Mouse (Mus musculus): ENCODE measurements around the gene Nfib. TPM values are rescaled to one million over a fixed set of nuclear protein-coding genes. Genes with fewer than 3 reads are reported as not detected.

The Nfib gene
- 51.2 and 60.1 TPM in 2 replicates for polyA plus RNA-seq (2015; fragmentation: Nextera tagmentation; extraction: Ambion mirVana)

- Histone ChIP-seq H3K4me1 (ENCODE audit: control insufficient read depth, insufficient read depth, low read length) (peaks cover under 1% of the 10 kb centered on the region; the same call in 1 of the 2 replicates), H3K27me3 (ENCODE audit: control insufficient read depth, insufficient read depth, low read length) (no peaks in the 10 kb centered on the region), H3K36me3 (ENCODE audit: control insufficient read depth, insufficient read depth, low read length) (no peaks in the 10 kb centered on the region), H3K27ac (ENCODE audit: low read length) (no peak within 1 kb of the TSS), H3K4me2 (ENCODE audit: low read depth, low read length) (no peak within 1 kb of the TSS), H3K4me3 (replicated peaks; ENCODE audit: low read length) (no peak within 1 kb of the TSS), H3K9ac (ENCODE audit: low read length) (no peak within 1 kb of the TSS), H3K9me3 (replicated peaks; ENCODE audit: control insufficient read depth, low read length) (no peaks in the 10 kb centered on the region)
- WGBS: 66% methylated on average over 23 of the region's 23 CpGs
- ATAC-seq (ENCODE audit: insufficient read depth, low FRiP score): no peak
Measured at GRCm38 (mm10) chr4:82704841-82705794, at the start of gene Nfib. Gene Nfib, minus strand, starts transcription at chr4:82705750.

GRCm38 (mm10) chr4:82735764-82736163 lies 30.2 kb upstream of the Nfib start:
- Histone ChIP-seq H3K36me3 (ENCODE audit: control insufficient read depth, insufficient read depth, low read length) (no peaks in the 10 kb centered on the region), H3K4me1 (ENCODE audit: control insufficient read depth, insufficient read depth, low read length) (no peaks in the 10 kb centered on the region), H3K27me3 (ENCODE audit: control insufficient read depth, insufficient read depth, low read length) (no peaks in the 10 kb centered on the region), H3K4me2 (ENCODE audit: low read depth, low read length) (no peak overlapping the region), H3K4me3 (replicated peaks; ENCODE audit: low read length) (no peak overlapping the region), H3K9ac (ENCODE audit: low read length) (no peak overlapping the region), H3K27ac (ENCODE audit: low read length) (no peak overlapping the region), H3K9me3 (replicated peaks; ENCODE audit: control insufficient read depth, low read length) (no peaks in the 10 kb centered on the region)
- 49% methylated on average over 5 of the region's 5 CpGs for WGBS
- ATAC-seq (ENCODE audit: insufficient read depth, low FRiP score): no peak

GRCm38 (mm10) chr4:82734765-82735481 lies 29.4 kb upstream of the Nfib start:
- H3K9me3 ChIP-seq (replicated peaks; ENCODE audit: control insufficient read depth, low read length): no peaks in the 10 kb centered on the region
- no peak overlapping the region for H3K4me2 ChIP-seq (ENCODE audit: low read depth, low read length)
- no peaks in the 10 kb centered on the region for H3K36me3 ChIP-seq (ENCODE audit: control insufficient read depth, insufficient read depth, low read length)
- no peaks in the 10 kb centered on the region for H3K4me1 ChIP-seq (ENCODE audit: control insufficient read depth, insufficient read depth, low read length)
- no peak for ATAC-seq (ENCODE audit: insufficient read depth, low FRiP score)
- H3K4me3 ChIP-seq (replicated peaks; ENCODE audit: low read length): no peak overlapping the region
- WGBS: 79% methylated on average over 22 of the region's 22 CpGs
- no peak overlapping the region for H3K27ac ChIP-seq (ENCODE audit: low read length)
- no peak overlapping the region for H3K9ac ChIP-seq (ENCODE audit: low read length)
- H3K27me3 ChIP-seq (ENCODE audit: control insufficient read depth, insufficient read depth, low read length): no peaks in the 10 kb centered on the region

- Histone ChIP-seq H3K27ac (ENCODE audit: low read length) (no peak overlapping the region), H3K4me3 (replicated peaks; ENCODE audit: low read length) (no peak overlapping the region), H3K4me1 (ENCODE audit: control insufficient read depth, insufficient read depth, low read length) (no peaks in the 10 kb centered on the region), H3K9me3 (replicated peaks; ENCODE audit: control insufficient read depth, low read length) (no peaks in the 10 kb centered on the region), H3K9ac (ENCODE audit: low read length) (no peak overlapping the region), H3K36me3 (ENCODE audit: control insufficient read depth, insufficient read depth, low read length) (no peaks in the 10 kb centered on the region), H3K4me2 (ENCODE audit: low read depth, low read length) (no peak overlapping the region), H3K27me3 (ENCODE audit: control insufficient read depth, insufficient read depth, low read length) (no peaks in the 10 kb centered on the region)
- WGBS: 58% methylated on average over 5 of the region's 5 CpGs
- ATAC-seq (ENCODE audit: insufficient read depth, low FRiP score): no peak
Measured at GRCm38 (mm10) chr4:82734348-82734747, 28.8 kb upstream of the Nfib start.

- Histone ChIP-seq H3K27ac (ENCODE audit: low read length) (no peak overlapping the region), H3K27me3 (ENCODE audit: control insufficient read depth, insufficient read depth, low read length) (no peaks in the 10 kb centered on the region), H3K4me3 (replicated peaks; ENCODE audit: low read length) (no peak overlapping the region), H3K9me3 (replicated peaks; ENCODE audit: control insufficient read depth, low read length) (no peaks in the 10 kb centered on the region), H3K9ac (ENCODE audit: low read length) (no peak overlapping the region), H3K4me2 (ENCODE audit: low read depth, low read length) (no peak overlapping the region), H3K36me3 (ENCODE audit: control insufficient read depth, insufficient read depth, low read length) (no peaks in the 10 kb centered on the region), H3K4me1 (ENCODE audit: control insufficient read depth, insufficient read depth, low read length) (no peaks in the 10 kb centered on the region)
- ATAC-seq (ENCODE audit: insufficient read depth, low FRiP score): no peak
- WGBS: 84% methylated on average over 3 of the region's 3 CpGs
Measured at GRCm38 (mm10) chr4:82733636-82734035, 28.1 kb upstream of the Nfib start.

- no peak overlapping the region for H3K4me3 ChIP-seq (replicated peaks; ENCODE audit: low read length)
- H3K27ac ChIP-seq (ENCODE audit: low read length): no peak overlapping the region
- no peaks in the 10 kb centered on the region for H3K4me1 ChIP-seq (ENCODE audit: control insufficient read depth, insufficient read depth, low read length)
- WGBS: 78% methylated on average over 5 of the region's 5 CpGs
- no peaks in the 10 kb centered on the region for H3K9me3 ChIP-seq (replicated peaks; ENCODE audit: control insufficient read depth, low read length)
- no peak for ATAC-seq (ENCODE audit: insufficient read depth, low FRiP score)
- no peaks in the 10 kb centered on the region for H3K27me3 ChIP-seq (ENCODE audit: control insufficient read depth, insufficient read depth, low read length)
- no peaks in the 10 kb centered on the region for H3K36me3 ChIP-seq (ENCODE audit: control insufficient read depth, insufficient read depth, low read length)
- no peak overlapping the region for H3K4me2 ChIP-seq (ENCODE audit: low read depth, low read length)
- no peak overlapping the region for H3K9ac ChIP-seq (ENCODE audit: low read length)
Measured at GRCm38 (mm10) chr4:82730248-82730887, 24.8 kb upstream of the Nfib start.

- H3K9me3 ChIP-seq (replicated peaks; ENCODE audit: control insufficient read depth, low read length): 0 out of 2 replicates have a peak, but pooled peaks cover 3% of the 10 kb centered on the region
- WGBS: 60% methylated on average over 10 of the region's 10 CpGs
- H3K4me3 ChIP-seq (replicated peaks; ENCODE audit: low read length): no peak overlapping the region
- no peak for ATAC-seq (ENCODE audit: insufficient read depth, low FRiP score)
- no peak overlapping the region for H3K27ac ChIP-seq (ENCODE audit: low read length)
- H3K36me3 ChIP-seq (ENCODE audit: control insufficient read depth, insufficient read depth, low read length): no peaks in the 10 kb centered on the region
- H3K4me1 ChIP-seq (ENCODE audit: control insufficient read depth, insufficient read depth, low read length): 0 out of 2 replicates have a peak, but pooled peaks cover 3% of the 10 kb centered on the region
- H3K4me2 ChIP-seq (ENCODE audit: low read depth, low read length): no peak overlapping the region
- no peaks in the 10 kb centered on the region for H3K27me3 ChIP-seq (ENCODE audit: control insufficient read depth, insufficient read depth, low read length)
- no peak overlapping the region for H3K9ac ChIP-seq (ENCODE audit: low read length)
Measured at GRCm38 (mm10) chr4:82724058-82724457, 18.5 kb upstream of the Nfib start.

GRCm38 (mm10) chr4:82723048-82723447 lies 17.5 kb upstream of the Nfib start:
- H3K9me3 ChIP-seq (replicated peaks; ENCODE audit: control insufficient read depth, low read length): 0 out of 2 replicates have a peak, but pooled peaks cover 3% of the 10 kb centered on the region
- no peak overlapping the region for H3K27ac ChIP-seq (ENCODE audit: low read length)
- H3K36me3 ChIP-seq (ENCODE audit: control insufficient read depth, insufficient read depth, low read length): no peaks in the 10 kb centered on the region
- ATAC-seq (ENCODE audit: insufficient read depth, low FRiP score): no peak
- 84% methylated on average over 8 of the region's 8 CpGs for WGBS
- no peak overlapping the region for H3K4me3 ChIP-seq (replicated peaks; ENCODE audit: low read length)
- H3K4me2 ChIP-seq (ENCODE audit: low read depth, low read length): no peak overlapping the region
- no peaks in the 10 kb centered on the region for H3K27me3 ChIP-seq (ENCODE audit: control insufficient read depth, insufficient read depth, low read length)
- H3K4me1 ChIP-seq (ENCODE audit: control insufficient read depth, insufficient read depth, low read length): 0 out of 2 replicates have a peak, but pooled peaks cover 3% of the 10 kb centered on the region
- H3K9ac ChIP-seq (ENCODE audit: low read length): no peak overlapping the region
